Mouse (Mus musculus) testis, adult 10 weeks (tissue): ENCODE measurements around the gene Krt82. TPM values are rescaled to one million over a fixed set of nuclear protein-coding genes. Genes with fewer than 3 reads are reported as not detected.

ENCODE experiments used
- polyA plus RNA-seq: library from polyadenylated mRNA; stranded (reverse); fragments of 350-450 nt; fragmentation: Illumina TruSeq; extraction: RNeasy Lipid Tissue Mini Kit (QIAGEN cat#74804); gene quantifications from one replicate; pipeline ENCODE4 v1.2.3, GENCODE M21; 2014; ENCODE audit warnings: low read depth, low replicate concordance

Gene Krt82
- not detected for polyA plus RNA-seq

DNA sequence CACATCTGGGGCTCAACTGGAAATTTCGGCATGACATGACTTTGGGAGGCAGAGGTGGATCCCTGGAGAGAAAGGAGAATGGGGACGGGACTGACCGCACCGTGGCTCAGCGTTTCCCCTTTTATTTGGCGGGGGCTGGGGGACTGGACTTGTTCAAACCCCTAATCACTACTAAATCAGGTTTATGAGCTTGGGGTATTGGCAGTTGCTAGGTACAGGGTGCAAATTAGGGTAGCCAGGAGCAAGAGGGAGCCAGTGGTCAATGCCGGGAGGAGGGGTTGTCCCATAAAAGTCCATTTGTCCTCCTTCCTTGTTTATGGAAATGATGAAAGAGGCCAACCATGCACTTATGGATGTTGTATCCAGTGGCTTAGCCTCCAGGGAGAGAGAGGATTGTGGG lies at the start of gene Krt82:
TSS of gene Krt82 (minus strand) at position 101 of the 400 bp plus-strand sequence.

DNA sequence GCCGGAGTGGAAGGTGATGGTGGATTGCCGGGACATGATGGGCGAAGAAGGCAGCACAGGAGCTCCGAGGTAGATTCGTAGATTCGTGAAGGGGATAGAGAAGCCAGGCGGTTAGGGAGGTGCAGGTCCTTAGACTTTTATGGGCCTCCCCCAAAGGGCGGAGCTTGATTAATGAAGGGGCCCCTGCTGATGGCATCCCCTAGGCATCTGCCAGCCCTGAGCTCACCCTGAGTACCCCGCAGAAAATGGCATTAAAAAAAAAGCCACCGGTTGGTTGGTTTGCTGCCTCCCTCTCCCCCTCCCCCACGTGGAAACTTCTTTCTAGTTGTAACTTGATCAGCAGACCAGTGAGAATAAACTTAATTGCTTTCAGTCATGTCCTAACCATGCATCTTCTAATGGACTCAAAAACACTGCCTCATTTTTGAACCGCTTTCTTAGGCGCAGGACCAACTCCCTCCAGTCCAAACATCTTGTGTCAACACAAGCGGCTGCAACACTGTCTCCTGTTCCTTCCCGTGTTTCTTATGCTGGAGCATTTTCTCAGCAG lies 23.4 kb upstream of the Krt82 start, which contains the start of gene Krt75:
TSS of gene Krt75 (minus strand) at position 109 of the 550 bp plus-strand sequence.

DNA sequence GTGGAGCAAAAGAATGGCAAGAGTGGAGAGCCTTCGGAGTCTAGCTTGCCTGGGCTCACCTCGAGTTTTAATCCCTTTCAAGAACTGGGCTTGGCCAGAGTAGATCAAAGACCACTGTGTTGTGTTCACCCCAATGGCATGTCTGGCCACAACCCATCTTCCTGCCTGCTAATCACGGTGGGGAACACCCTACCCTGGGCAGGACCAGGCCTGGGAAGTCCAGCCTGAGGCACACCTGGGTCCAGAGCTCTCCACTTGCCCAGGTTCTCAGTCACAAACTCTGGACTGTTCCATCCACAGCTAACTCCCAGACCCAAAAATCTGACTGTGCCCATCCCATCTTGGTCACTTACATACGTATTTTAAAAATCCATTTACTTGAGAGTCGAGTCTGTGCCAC lies 12.4 kb upstream of the Krt82 start, which contains the start of gene Krt90:
TSS of gene Krt90 (minus strand) at position 101 of the 400 bp plus-strand sequence.

DNA sequence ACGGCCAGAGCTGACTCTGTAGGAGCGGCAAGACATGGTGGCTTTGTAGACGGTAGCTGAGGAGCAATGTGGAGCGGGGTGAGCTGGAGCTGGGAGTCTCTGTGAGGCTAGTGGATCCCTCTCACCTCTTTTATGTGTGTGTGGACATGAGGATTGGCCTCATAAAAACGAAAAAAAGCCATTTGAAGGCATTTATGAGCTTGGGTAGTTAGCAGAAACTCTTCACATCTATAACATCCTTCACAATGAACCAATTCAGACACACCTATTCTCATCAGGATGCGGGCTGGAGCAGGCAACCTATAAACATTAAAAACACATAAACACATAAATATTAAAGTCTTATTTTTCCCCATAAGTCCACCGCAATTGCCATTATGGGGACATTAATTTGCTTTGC lies 17.7 kb downstream of the Krt82 start, which contains the start of gene Krt84:
TSS of gene Krt84 (minus strand) at position 101 of the 400 bp plus-strand sequence.

DNA sequence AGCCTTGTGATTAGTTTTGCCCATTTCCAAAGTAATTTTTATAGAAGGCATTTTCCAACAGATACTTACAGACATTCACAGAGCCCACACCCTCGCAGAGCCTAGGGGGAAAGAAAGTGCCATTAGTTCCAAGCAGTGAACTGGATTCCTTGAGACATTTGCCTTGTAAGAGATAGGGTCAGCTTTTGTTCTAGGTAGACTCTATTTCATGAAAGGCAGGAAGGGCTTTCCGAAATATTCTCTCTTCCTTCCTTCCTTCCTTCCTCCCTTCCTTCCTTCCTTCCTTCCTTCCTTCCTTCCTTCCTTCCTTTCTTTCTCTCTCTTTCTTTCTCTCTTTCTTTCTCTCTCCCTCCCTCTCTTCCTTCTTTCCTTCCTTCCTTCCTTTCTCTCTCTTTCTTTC lies 33.3 kb downstream of the Krt82 start, which contains the start of gene Gm49425:
TSS of gene Gm49425 (minus strand) at position 101 of the 400 bp plus-strand sequence.

DNA sequence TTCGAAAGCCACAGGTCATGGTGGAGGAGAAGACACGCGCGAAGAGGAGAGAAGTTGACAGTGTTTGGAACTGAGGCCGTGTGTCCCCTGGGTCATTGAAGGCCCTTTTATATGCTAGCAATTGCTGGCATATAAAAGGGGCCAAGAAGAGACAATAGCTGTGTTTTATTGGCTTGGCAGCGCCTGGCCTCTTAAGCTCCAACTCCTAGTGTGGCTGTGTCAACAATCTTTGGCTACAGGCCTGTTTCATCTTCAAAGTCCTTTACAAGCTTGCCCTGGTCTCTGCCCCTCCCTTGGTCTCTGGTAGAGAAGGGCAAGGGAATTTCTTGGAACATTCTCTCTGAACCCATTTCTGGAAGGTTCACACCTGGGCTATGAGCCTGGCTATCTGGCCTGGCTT lies 59.0 kb downstream of the Krt82 start, which contains the start of gene Krt83:
TSS of gene Krt83 (minus strand) at position 82 of the 400 bp plus-strand sequence.

Other genes starting within 250 kb of the Krt82 start
- gene Krt80, start 180.5 kb downstream of the Krt82 start, polyA plus RNA-seq: not detected
- gene Krt7, start 139.6 kb downstream of the Krt82 start, polyA plus RNA-seq: not detected
- not detected for gene Krt87, start 111.9 kb downstream of the Krt82 start, polyA plus RNA-seq
- gene Krt88, start 102.9 kb downstream of the Krt82 start, polyA plus RNA-seq: 8.2 TPM
- gene Krt81, start 86.9 kb downstream of the Krt82 start, polyA plus RNA-seq: not detected
- gene Krt86, start 77.2 kb downstream of the Krt82 start, polyA plus RNA-seq: not detected
- not detected for gene Krt83, start 59.2 kb downstream of the Krt82 start, polyA plus RNA-seq
- gene Gm49425, start 33.4 kb downstream of the Krt82 start, polyA plus RNA-seq: not detected
- not detected for gene Krt84, start 17.8 kb downstream of the Krt82 start, polyA plus RNA-seq
- not detected for gene Krt90, start 12.3 kb upstream of the Krt82 start, polyA plus RNA-seq
- gene Krt75, start 23.2 kb upstream of the Krt82 start, polyA plus RNA-seq: not detected
- gene Gm5414, start 77.5 kb upstream of the Krt82 start, polyA plus RNA-seq: not detected
- not detected for gene Gm5478, start 96.7 kb upstream of the Krt82 start, polyA plus RNA-seq
- not detected for gene Krt6b, start 129.6 kb upstream of the Krt82 start, polyA plus RNA-seq
- not detected for gene Krt6a, start 143.6 kb upstream of the Krt82 start, polyA plus RNA-seq
- gene Krt5, start 162.2 kb upstream of the Krt82 start, polyA plus RNA-seq: not detected
- not detected for gene Krt71, start 192.4 kb upstream of the Krt82 start, polyA plus RNA-seq
- gene Krt72, start 235.8 kb upstream of the Krt82 start, polyA plus RNA-seq: not detected